Mouse (Mus musculus): Measurements from ENCODE around the gene Phf11d. TPM values are rescaled to one million over a fixed set of nuclear protein-coding genes. Genes with fewer than 3 reads are reported as not detected.
"Not testable (repeated sequence)": the region's sequence is repeated elsewhere in the genome, so short reads cannot be mapped to it uniquely, and the experiment has no call there.

Phf11d gene
- polyA plus RNA-seq, 1 experiment = 0.06 TPM

GRCm38 (mm10) chr14:59389532-59389931, 24.3 kb upstream of the Phf11d start:
- Histone ChIP-seq H3K4me3 (no peak overlapping the region), H3K36me3 (ENCODE audit: control insufficient read depth, insufficient read depth) (no peaks in the 10 kb centered on the region), H3K79me2 (ENCODE audit: control insufficient read depth, insufficient read depth) (no peaks in the 10 kb centered on the region), H3K27me3 (ENCODE audit: control insufficient read depth, insufficient read depth, insufficient read length) (no peaks in the 10 kb centered on the region), H3K4me2 (ENCODE audit: low read depth) (no peak overlapping the region), H3ac (ENCODE audit: control insufficient read depth, insufficient read length) (no peak overlapping the region)
- TF ChIP-seq MAX (IDR thresholded peaks at IDR 0.05; ENCODE audit: low read depth) (no peak), POLR2AphosphoS2 (IDR thresholded peaks at IDR 0.05; ENCODE audit: insufficient read length, low read depth) (no peak), CEBPB (IDR thresholded peaks at IDR 0.05; ENCODE audit: insufficient read depth, poor library complexity, severe bottlenecking) (no peak), REST (IDR thresholded peaks at IDR 0.05; ENCODE audit: insufficient read depth, insufficient read length) (no peak), TCF3 (IDR thresholded peaks at IDR 0.05; ENCODE audit: insufficient read length, low read depth) (no peak), USF1 (IDR thresholded peaks at IDR 0.05; ENCODE audit: low read depth) (no peak), MYOG (IDR thresholded peaks at IDR 0.05; ENCODE audit: control insufficient read depth in 1 of 3, insufficient read depth in 1 of 3, insufficient read length in 2 of 3, low read depth in 2 of 3) (no peak), MYOD1 (IDR thresholded peaks at IDR 0.05; ENCODE audit: control insufficient read depth in 1 of 3, insufficient read length in 2 of 3, low read depth in 2 of 3) (no peak), POLR2A (IDR thresholded peaks at IDR 0.05; ENCODE audit: insufficient read length, low read depth) (no peak), TCF12 (IDR thresholded peaks at IDR 0.05; ENCODE audit: insufficient read depth, poor library complexity, severe bottlenecking) (no peak), SRF (IDR thresholded peaks at IDR 0.05; ENCODE audit: control insufficient read depth, insufficient read length, low read depth) (no peak), E2F4 (IDR thresholded peaks at IDR 0.05; ENCODE audit: insufficient read depth) (no peak)

- TF ChIP-seq E2F4 (IDR thresholded peaks at IDR 0.05; ENCODE audit: insufficient read depth) (no peak), TCF3 (IDR thresholded peaks at IDR 0.05; ENCODE audit: insufficient read length, low read depth) (no peak), TCF12 (IDR thresholded peaks at IDR 0.05; ENCODE audit: insufficient read depth, poor library complexity, severe bottlenecking) (no peak), POLR2AphosphoS2 (IDR thresholded peaks at IDR 0.05; ENCODE audit: insufficient read length, low read depth) (no peak)
- H3K27me3 ChIP-seq (ENCODE audit: control insufficient read depth, insufficient read depth, insufficient read length) = no peaks in the 10 kb centered on the region
Observed at GRCm38 (mm10) chr14:59370348-59371068, 5.2 kb upstream of the Phf11d start.

GRCm38 (mm10) chr14:59366386-59367105, 1.3 kb upstream of the Phf11d start:
- H3K27me3 ChIP-seq (ENCODE audit: control insufficient read depth, insufficient read depth, insufficient read length) = no peaks in the 10 kb centered on the region
- H3K79me2 ChIP-seq (ENCODE audit: control insufficient read depth, insufficient read depth) = no peaks in the 10 kb centered on the region
- H3K36me3 ChIP-seq (ENCODE audit: control insufficient read depth, insufficient read depth) = no peaks in the 10 kb centered on the region
- H3K4me3 ChIP-seq = no peak overlapping the region
- no peak overlapping the region for H3K4me2 ChIP-seq (ENCODE audit: low read depth)
- H3ac ChIP-seq (ENCODE audit: control insufficient read depth, insufficient read length) = no peak overlapping the region
- no peak for TF ChIP-seq E2F4 (IDR thresholded peaks at IDR 0.05; ENCODE audit: insufficient read depth)
- no peak for TF ChIP-seq TCF12 (IDR thresholded peaks at IDR 0.05; ENCODE audit: insufficient read depth, poor library complexity, severe bottlenecking)
- no peak for TF ChIP-seq SRF (IDR thresholded peaks at IDR 0.05; ENCODE audit: control insufficient read depth, insufficient read length, low read depth)
- no peak for TF ChIP-seq MYOD1 (IDR thresholded peaks at IDR 0.05; ENCODE audit: control insufficient read depth in 1 of 3, insufficient read length in 2 of 3, low read depth in 2 of 3)
- no peak for TF ChIP-seq USF1 (IDR thresholded peaks at IDR 0.05; ENCODE audit: low read depth)

More at GRCm38 (mm10) chr14:59370348-59371068, 5.2 kb upstream of the Phf11d start:
- no peaks in the 10 kb centered on the region for H3K79me2 ChIP-seq (ENCODE audit: control insufficient read depth, insufficient read depth)
- no peak overlapping the region for H3K4me2 ChIP-seq (ENCODE audit: low read depth)
- no peaks in the 10 kb centered on the region for H3K36me3 ChIP-seq (ENCODE audit: control insufficient read depth, insufficient read depth)
- H3K4me3 ChIP-seq = no peak overlapping the region
- H3ac ChIP-seq (ENCODE audit: control insufficient read depth, insufficient read length) = no peak overlapping the region

DNA sequence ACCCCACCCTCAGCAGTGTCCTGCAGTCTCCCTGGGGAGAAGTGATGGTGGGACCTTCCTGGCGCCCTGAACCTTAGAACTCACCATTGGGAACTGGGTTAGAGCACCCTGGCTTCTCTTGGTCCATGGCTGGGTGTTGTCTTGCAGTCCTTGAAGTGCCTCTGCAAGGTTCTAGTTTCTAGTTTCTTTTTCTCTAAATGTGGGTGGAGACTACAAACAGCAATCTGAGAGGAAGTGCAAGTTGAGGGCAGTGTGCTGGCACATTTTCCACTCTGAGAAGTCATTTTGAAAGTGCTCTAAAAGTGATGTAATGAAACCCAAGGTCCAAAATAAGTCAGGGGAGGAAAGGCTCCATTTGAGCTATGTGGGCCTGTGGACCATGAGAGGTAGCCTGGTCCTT, 24.1 kb downstream of the Phf11d start, which contains the start of gene Phf11b:
TSS of gene Phf11b (minus strand) at position 163 of the 400 bp plus-strand sequence.
- not testable (repeated sequence) for H3K4me3 ChIP-seq; H3K36me3 ChIP-seq (ENCODE audit: control insufficient read depth, insufficient read depth); H3ac ChIP-seq (ENCODE audit: control insufficient read depth, insufficient read length); H3K27me3 ChIP-seq (ENCODE audit: control insufficient read depth, insufficient read depth, insufficient read length); H3K79me2 ChIP-seq (ENCODE audit: control insufficient read depth, insufficient read depth); H3K4me2 ChIP-seq (ENCODE audit: low read depth)

GRCm38 (mm10) chr14:59339541-59339940, 25.7 kb downstream of the Phf11d start:
- Histone ChIP-seq H3K27me3 (ENCODE audit: control insufficient read depth, insufficient read depth, insufficient read length) (no peaks in the 10 kb centered on the region), H3K4me3 (no peak overlapping the region), H3ac (ENCODE audit: control insufficient read depth, insufficient read length) (no peak overlapping the region), H3K36me3 (ENCODE audit: control insufficient read depth, insufficient read depth) (no peaks in the 10 kb centered on the region), H3K4me2 (ENCODE audit: low read depth) (no peak overlapping the region), H3K79me2 (ENCODE audit: control insufficient read depth, insufficient read depth) (no peaks in the 10 kb centered on the region)
- TF ChIP-seq POLR2A (IDR thresholded peaks at IDR 0.05; ENCODE audit: insufficient read length, low read depth) (no peak), CEBPB (IDR thresholded peaks at IDR 0.05; ENCODE audit: insufficient read depth, poor library complexity, severe bottlenecking) (no peak), SRF (IDR thresholded peaks at IDR 0.05; ENCODE audit: control insufficient read depth, insufficient read length, low read depth) (no peak), MYOD1 (IDR thresholded peaks at IDR 0.05; ENCODE audit: control insufficient read depth in 1 of 3, insufficient read length in 2 of 3, low read depth in 2 of 3) (no peak), TCF12 (IDR thresholded peaks at IDR 0.05; ENCODE audit: insufficient read depth, poor library complexity, severe bottlenecking) (no peak), REST (IDR thresholded peaks at IDR 0.05; ENCODE audit: insufficient read depth, insufficient read length) (no peak), MAX (IDR thresholded peaks at IDR 0.05; ENCODE audit: low read depth) (no peak), MYOG (IDR thresholded peaks at IDR 0.05; ENCODE audit: control insufficient read depth in 1 of 3, insufficient read depth in 1 of 3, insufficient read length in 2 of 3, low read depth in 2 of 3) (no peak), TCF3 (IDR thresholded peaks at IDR 0.05; ENCODE audit: insufficient read length, low read depth) (no peak), POLR2AphosphoS2 (IDR thresholded peaks at IDR 0.05; ENCODE audit: insufficient read length, low read depth) (no peak), E2F4 (IDR thresholded peaks at IDR 0.05; ENCODE audit: insufficient read depth) (no peak), USF1 (IDR thresholded peaks at IDR 0.05; ENCODE audit: low read depth) (no peak)

DNA sequence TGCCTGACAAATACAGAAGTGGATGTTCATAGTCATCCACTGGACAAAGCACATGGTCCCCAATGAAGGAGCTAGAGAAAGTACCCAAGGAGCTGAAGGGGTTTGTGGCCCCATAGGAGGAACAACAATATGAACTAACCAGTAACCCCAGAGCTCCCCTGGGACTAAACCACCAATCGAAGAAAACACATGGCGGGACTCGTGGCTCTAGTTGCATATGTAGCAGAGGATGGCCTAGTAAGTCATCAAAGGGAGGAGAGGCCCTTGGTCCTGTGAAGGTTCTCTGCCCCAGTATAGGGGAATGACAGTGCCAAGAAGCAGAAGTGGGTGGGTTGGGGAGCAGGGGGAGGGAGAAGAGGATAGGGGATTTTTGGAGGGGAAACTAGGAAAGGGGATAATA, 29.2 kb downstream of the Phf11d start:
- not testable (repeated sequence) for H3K27me3 ChIP-seq (ENCODE audit: control insufficient read depth, insufficient read depth, insufficient read length); H3K79me2 ChIP-seq (ENCODE audit: control insufficient read depth, insufficient read depth); H3ac ChIP-seq (ENCODE audit: control insufficient read depth, insufficient read length); H3K36me3 ChIP-seq (ENCODE audit: control insufficient read depth, insufficient read depth); H3K4me3 ChIP-seq; H3K4me2 ChIP-seq (ENCODE audit: low read depth)

DNA sequence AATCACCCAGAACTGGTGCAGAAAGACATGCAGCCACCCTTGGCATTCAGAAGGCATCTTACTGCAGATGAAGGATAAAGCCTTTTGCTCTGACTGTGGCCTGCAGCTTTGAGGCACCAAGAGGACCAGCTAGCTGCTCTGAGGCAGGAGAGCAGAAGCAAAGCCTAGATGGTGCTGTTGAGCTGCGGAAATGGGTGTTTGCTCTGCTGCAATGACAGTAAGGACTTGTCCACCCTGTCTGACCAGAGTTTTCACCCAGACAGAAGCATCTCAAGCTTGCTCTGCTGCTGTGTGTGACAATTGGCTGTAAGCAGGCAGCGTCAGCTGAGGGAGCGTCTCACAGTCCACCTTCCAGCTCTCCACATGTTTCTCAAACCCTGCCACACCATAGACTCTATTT, 34.8 kb downstream of the Phf11d start:
- H3K27me3 ChIP-seq (ENCODE audit: control insufficient read depth, insufficient read depth, insufficient read length); H3K36me3 ChIP-seq (ENCODE audit: control insufficient read depth, insufficient read depth); H3K4me2 ChIP-seq (ENCODE audit: low read depth); H3ac ChIP-seq (ENCODE audit: control insufficient read depth, insufficient read length); H3K4me3 ChIP-seq; H3K79me2 ChIP-seq (ENCODE audit: control insufficient read depth, insufficient read depth): not testable (repeated sequence)

GRCm38 (mm10) chr14:59319970-59320369, 45.3 kb downstream of the Phf11d start:
- not testable (repeated sequence) for H3K27me3 ChIP-seq (ENCODE audit: control insufficient read depth, insufficient read depth, insufficient read length); H3K79me2 ChIP-seq (ENCODE audit: control insufficient read depth, insufficient read depth); H3K4me3 ChIP-seq; H3K4me2 ChIP-seq (ENCODE audit: low read depth); H3K36me3 ChIP-seq (ENCODE audit: control insufficient read depth, insufficient read depth); H3ac ChIP-seq (ENCODE audit: control insufficient read depth, insufficient read length)

All from myocyte (in vitro differentiated cells).